Mouse (Mus musculus) kidney, embryonic 14.5 days (tissue): ENCODE results near the gene Il15. TPM values are rescaled to one million over a fixed set of nuclear protein-coding genes. Genes with fewer than 3 reads are reported as not detected.

Experiments
- ATAC-seq: fragments of 200-750 bp; cut with Nextera tagmentation; 2 replicates; pipeline ENCODE4 v1.8.0; 2017; ENCODE audit warnings: moderate number of reproducible peaks, mild to moderate bottlenecking, moderate TSS enrichment, moderate library complexity; ENCODE audit not compliant: low FRiP score, low TSS enrichment
- H3K27ac ChIP-seq: fragments of 300-500 bp; sonication (generic); 2 replicates; pipeline ENCODE4 v1.5.1; 2014; ENCODE audit warnings: low read depth, mild to moderate bottlenecking, low read length, moderate library complexity, mixed read lengths
- H3K27me3 ChIP-seq: fragments of 300-500 bp; sonication (generic); 2 replicates; pipeline ENCODE4 v1.6.1; 2014; ENCODE audit warnings: mild to moderate bottlenecking, low read length; ENCODE audit not compliant: control insufficient read depth, insufficient read depth
- H3K36me3 ChIP-seq: fragments of 300-500 bp; sonication (generic); 2 replicates; pipeline ENCODE4 v1.6.1; 2014; ENCODE audit warnings: low read length, mixed read lengths; ENCODE audit not compliant: control insufficient read depth, insufficient read depth
- H3K4me1 ChIP-seq: fragments of 300-500 bp; sonication (generic); 2 replicates; pipeline ENCODE4 v1.6.1; 2014; ENCODE audit warnings: low read length, mixed read lengths; ENCODE audit not compliant: control insufficient read depth, insufficient read depth
- H3K4me2 ChIP-seq: fragments of 300-500 bp; sonication (generic); replicated peaks from 2 replicates; pipeline ENCODE4 v1.6.1; 2014; ENCODE audit warnings: low read depth, mild to moderate bottlenecking, low read length
- H3K4me3 ChIP-seq: fragments of 300-500 bp; sonication (generic); 2 replicates; pipeline ENCODE4 v1.5.1; 2014; ENCODE audit warnings: mild to moderate bottlenecking, low read length
- H3K9ac ChIP-seq: fragments of 300-500 bp; sonication (generic); 2 replicates; pipeline ENCODE4 v1.6.1; 2014; ENCODE audit warnings: low read depth, mild to moderate bottlenecking, low read length, moderate library complexity
- H3K9me3 ChIP-seq: fragments of 300-500 bp; sonication (generic); 2 replicates; pipeline ENCODE4 v1.6.1; 2016; ENCODE audit warnings: low read length; ENCODE audit not compliant: control insufficient read depth
- WGBS: fragments of 180-500 bp; shearing (Covaris S2); extraction: QIAGEN DNeasy Blood & Tissue Kit; methylation state at CpG from one replicate; pipeline ENCODE4 v1.1.7; 2014; 5-methylcytosine and 5-hydroxymethylcytosine counted together
- polyA plus RNA-seq: library from polyadenylated mRNA; unstranded; fragments of >200 nt; fragmentation: Nextera tagmentation; extraction: Ambion mirVana; gene quantifications from 2 replicates; pipeline ENCODE4 v1.2.1, GENCODE M21; 2014

The Il15 gene
- polyA plus RNA-seq, 1 experiment from 2014 or later = 7.0 TPM

GRCm38 (mm10) chr8:82281995-82282394, 121.0 kb downstream of the Il15 start:
- no peak overlapping the region for H3K4me3 ChIP-seq
- no peaks in the 10 kb centered on the region for H3K4me1 ChIP-seq
- ATAC-seq = no peak
- no peak overlapping the region for H3K9ac ChIP-seq
- H3K36me3 ChIP-seq = no peaks in the 10 kb centered on the region
- H3K27ac ChIP-seq = no peak overlapping the region
- H3K27me3 ChIP-seq = no peaks in the 10 kb centered on the region
- no peaks in the 10 kb centered on the region for H3K9me3 ChIP-seq
- 85% methylated on average over 5 of the region's 5 CpGs for WGBS
- H3K4me2 ChIP-seq = no peak overlapping the region
